Mouse (Mus musculus) midbrain, embryonic 14.5 days (tissue): ENCODE data around the gene Use1. TPM values are rescaled to one million over a fixed set of nuclear protein-coding genes. Genes with fewer than 3 reads are reported as not detected.

Experiments used
- ATAC-seq: fragments of 200-750 bp; cut with Nextera tagmentation; 2 replicates; pipeline ENCODE4 v1.8.0; 2017; ENCODE audit warnings: moderate number of reproducible peaks, moderate library complexity; ENCODE audit not compliant: low FRiP score, low TSS enrichment
- DNase-seq: peaks from one replicate; pipeline ENCODE4 v3.0.0-alpha.2; 2015
- H3K27ac ChIP-seq: fragments of 300-500 bp; sonication (generic); replicated peaks from 2 replicates; pipeline ENCODE4 v1.5.1; 2014; ENCODE audit warnings: mild to moderate bottlenecking, low read depth, low read length, moderate library complexity
- H3K27me3 ChIP-seq: fragments of 300-500 bp; sonication (generic); 2 replicates; pipeline ENCODE4 v1.6.1; 2014; ENCODE audit warnings: low read length, control low read depth, mixed read lengths; ENCODE audit not compliant: control insufficient read depth, insufficient read depth
- H3K36me3 ChIP-seq: fragments of 300-500 bp; sonication (generic); 2 replicates; pipeline ENCODE4 v1.6.1; 2014; ENCODE audit warnings: low read length, control low read depth; ENCODE audit not compliant: control insufficient read depth, insufficient read depth
- H3K4me1 ChIP-seq: fragments of 300-500 bp; sonication (generic); 2 replicates; pipeline ENCODE4 v1.6.1; 2014; ENCODE audit warnings: mild to moderate bottlenecking, antibody characterized with exemption, low read length, control low read depth; ENCODE audit not compliant: control insufficient read depth, insufficient read depth
- H3K4me2 ChIP-seq: fragments of 300-500 bp; sonication (generic); 2 replicates; pipeline ENCODE4 v1.6.1; 2014; ENCODE audit warnings: mild to moderate bottlenecking, low read length, moderate library complexity
- H3K4me3 ChIP-seq: fragments of 300-500 bp; sonication (generic); replicated peaks from 2 replicates; pipeline ENCODE4 v1.5.1; 2014; ENCODE audit warnings: low read depth, low read length
- H3K9ac ChIP-seq: fragments of 300-500 bp; sonication (generic); replicated peaks from 2 replicates; pipeline ENCODE4 v1.6.1; 2014; ENCODE audit warnings: mild to moderate bottlenecking, low read length, moderate library complexity
- H3K9me3 ChIP-seq: fragments of 300-500 bp; sonication (generic); 2 replicates; pipeline ENCODE4 v1.6.1; 2016; ENCODE audit warnings: low read length, control low read depth, mixed read lengths; ENCODE audit not compliant: control insufficient read depth
- WGBS: fragments of 180-500 bp; shearing (Covaris S2); extraction: QIAGEN DNeasy Blood & Tissue Kit; methylation state at CpG from one replicate; pipeline ENCODE4 v1.1.7; 2014; 5-methylcytosine and 5-hydroxymethylcytosine counted together
- polyA plus RNA-seq: library from polyadenylated mRNA; unstranded; fragments of >200 nt; fragmentation: Nextera tagmentation; extraction: Ambion mirVana; gene quantifications from 2 replicates; pipeline ENCODE4 v1.2.1, GENCODE M21; 2014

The Use1 gene
- polyA plus RNA-seq, 1 experiment from 2014 or later, result 121 TPM

DNA sequence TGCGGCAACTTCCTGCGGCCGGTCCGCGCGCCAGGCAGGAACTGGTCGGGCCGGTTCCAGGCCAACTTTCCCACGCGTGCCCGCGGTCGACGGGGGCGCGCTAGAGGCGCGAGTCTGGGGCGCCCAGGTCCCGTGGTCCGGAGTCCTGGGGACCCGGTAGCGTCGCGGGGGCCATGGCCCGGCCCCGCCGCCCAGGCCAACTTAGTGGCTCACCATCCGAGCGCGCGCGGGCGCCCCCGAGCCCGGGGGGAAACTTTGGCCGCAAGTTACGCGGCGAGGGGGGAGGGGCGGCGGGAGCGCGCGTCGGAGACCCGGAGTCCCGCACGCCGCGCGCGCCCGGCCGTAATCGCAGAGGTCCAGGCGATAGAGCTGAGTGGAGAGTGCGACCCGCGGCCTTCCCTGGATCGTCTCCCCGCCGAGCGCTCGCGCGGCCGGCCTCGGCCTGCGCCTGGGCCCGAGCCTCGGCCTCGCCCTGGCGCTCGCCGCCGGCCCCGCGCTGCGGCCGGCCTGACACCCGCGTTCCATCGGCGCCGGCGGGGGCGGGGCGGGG lies 14.8 kb downstream of the Use1 start, which contains the start of gene Nr2f6:
Gene Nr2f6, minus strand, starts transcription at position 540 of the 550 bp plus-strand sequence.
- DNase-seq, result peak; percentile 84
- peaks cover 7% of the 10 kb centered on the region; the same call in 1 of the 2 replicates for H3K27me3 ChIP-seq
- 0% methylated on average over 71 of the region's 89 CpGs for WGBS
- peak within 1 kb of the TSS; percentile 74 for H3K9ac ChIP-seq
- no peaks in the 10 kb centered on the region; the same call in 1 of the 2 replicates for H3K36me3 ChIP-seq
- H3K4me3 ChIP-seq, result peak within 1 kb of the TSS; percentile 70
- H3K27ac ChIP-seq, result peak within 1 kb of the TSS; percentile 93
- peak; percentile 31 for ATAC-seq
- H3K4me2 ChIP-seq, result peak within 1 kb of the TSS; percentile 99
- H3K9me3 ChIP-seq, result no peaks in the 10 kb centered on the region
- H3K4me1 ChIP-seq, result peaks cover 45% of the 10 kb centered on the region

DNA sequence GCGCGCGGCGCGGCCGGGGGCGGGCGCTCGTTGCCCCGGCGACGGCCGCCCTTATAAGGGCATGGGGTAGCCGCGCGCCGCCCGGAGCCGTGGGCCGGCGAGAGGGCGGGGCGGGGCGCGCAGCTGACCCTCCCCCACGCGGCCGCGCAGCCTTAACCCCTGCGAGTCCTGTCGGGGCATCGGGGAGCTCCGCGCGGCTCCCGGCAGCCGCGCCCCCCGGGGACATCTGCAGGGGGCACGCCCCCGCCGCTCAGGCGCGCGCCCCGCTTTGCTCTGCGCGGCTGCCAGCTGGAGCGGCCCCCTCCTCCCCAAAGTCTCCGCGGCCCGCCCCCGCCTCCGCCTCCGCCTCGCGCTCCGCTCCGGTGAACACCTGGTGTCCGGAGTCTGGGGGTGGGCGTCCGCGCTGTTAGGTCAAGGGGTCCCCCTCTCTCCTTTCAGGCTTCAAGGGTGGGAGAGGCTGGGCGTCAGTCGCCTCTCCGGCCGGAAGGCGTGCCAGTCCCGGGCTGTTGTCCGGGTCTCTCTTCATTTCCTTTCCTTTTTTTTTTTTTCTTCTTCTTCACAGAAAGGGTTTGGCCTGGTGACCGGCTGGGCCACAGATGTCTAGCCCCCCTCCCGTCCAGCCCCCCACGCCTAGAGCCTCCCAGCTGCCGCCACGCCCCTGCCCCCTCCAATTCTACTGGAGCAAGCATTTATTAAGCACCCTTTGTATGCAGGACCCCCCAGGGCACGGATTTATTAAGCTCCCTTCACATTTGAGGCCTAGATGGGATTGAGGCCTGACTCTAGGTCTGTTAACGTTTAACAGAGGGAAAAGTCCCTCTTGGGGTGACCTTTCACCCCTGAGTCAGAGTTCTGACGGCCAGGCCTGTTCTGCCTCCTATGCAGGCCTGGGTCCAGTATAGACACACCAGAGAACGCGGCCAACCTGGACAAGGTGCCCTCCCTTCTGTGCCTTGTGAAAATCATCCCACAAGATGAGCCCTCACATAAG lies 15.6 kb downstream of the Use1 start:
- Histone ChIP-seq H3K27me3 (0 out of 2 replicates have a peak, but pooled peaks cover under 1% of the 10 kb centered on the region), H3K4me1 (peaks cover 40% of the 10 kb centered on the region), H3K4me2 (peak overlapping the region; percentile 99), H3K4me3 (peak overlapping the region; percentile 70), H3K9ac (peak overlapping the region; percentile 74), H3K36me3 (no peaks in the 10 kb centered on the region; the same call in 1 of the 2 replicates), H3K9me3 (no peaks in the 10 kb centered on the region), H3K27ac (peak overlapping the region; percentile 93)
- ATAC-seq (peak; percentile 87), DNase-seq (peak; percentile 90)
- WGBS, result under 1% methylated on average over 59 of the region's 80 CpGs

DNA sequence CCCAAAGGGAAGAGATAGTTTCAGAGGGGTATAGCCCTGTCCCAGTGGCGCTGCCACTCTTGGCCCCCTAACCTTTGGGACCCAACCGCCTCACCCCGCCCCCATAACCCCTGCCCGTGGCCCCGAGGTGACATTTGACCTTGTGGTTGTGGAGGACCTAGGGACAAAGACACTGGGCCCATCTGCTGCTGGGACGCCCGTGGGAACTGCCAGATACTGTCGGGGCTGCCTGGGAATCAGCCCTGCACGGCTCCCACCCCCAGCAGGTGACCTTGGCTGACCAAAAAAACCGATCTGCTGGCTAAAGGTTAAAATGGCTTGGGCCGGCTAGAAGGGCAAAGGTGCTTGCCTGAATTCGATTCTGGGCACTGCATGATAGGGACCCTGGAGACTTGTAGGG lies 16.7 kb downstream of the Use1 start:
- Histone ChIP-seq H3K36me3 (no peaks in the 10 kb centered on the region), H3K4me3 (no peak overlapping the region), H3K4me1 (peaks cover 40% of the 10 kb centered on the region), H3K9me3 (no peaks in the 10 kb centered on the region), H3K4me2 (no peak overlapping the region), H3K9ac (no peak overlapping the region), H3K27ac (no peak overlapping the region), H3K27me3 (no peaks in the 10 kb centered on the region)
- ATAC-seq (no peak), DNase-seq (no peak)
- 14% methylated on average over 12 of the region's 12 CpGs for WGBS

DNA sequence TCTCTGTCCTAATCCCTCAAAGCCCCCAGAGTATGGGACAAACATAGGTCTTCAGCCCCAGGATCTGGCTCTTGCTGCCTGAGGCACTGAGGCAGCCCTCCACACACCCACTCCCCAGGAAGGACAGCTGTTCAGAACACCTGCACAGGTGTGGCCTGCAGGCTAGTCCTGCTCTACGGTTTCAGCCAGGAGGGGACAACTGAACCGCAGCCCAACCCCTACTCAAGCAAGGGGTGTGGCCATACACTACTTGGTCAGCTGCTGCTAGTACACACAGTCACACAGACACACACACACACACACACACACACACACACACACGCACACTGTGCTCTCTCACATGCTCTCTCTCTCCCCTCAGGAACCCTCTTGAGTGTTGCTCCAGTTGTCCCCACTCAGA lies 17.2 kb downstream of the Use1 start:
- Histone ChIP-seq H3K27ac (no peak overlapping the region), H3K9ac (no peak overlapping the region), H3K4me3 (no peak overlapping the region), H3K9me3 (no peaks in the 10 kb centered on the region), H3K27me3 (no peaks in the 10 kb centered on the region), H3K4me2 (no peak overlapping the region), H3K4me1 (peaks cover 40% of the 10 kb centered on the region), H3K36me3 (no peaks in the 10 kb centered on the region)
- 42% methylated on average over 3 of the region's 3 CpGs for WGBS
- DNase-seq (no peak), ATAC-seq (no peak)

DNA sequence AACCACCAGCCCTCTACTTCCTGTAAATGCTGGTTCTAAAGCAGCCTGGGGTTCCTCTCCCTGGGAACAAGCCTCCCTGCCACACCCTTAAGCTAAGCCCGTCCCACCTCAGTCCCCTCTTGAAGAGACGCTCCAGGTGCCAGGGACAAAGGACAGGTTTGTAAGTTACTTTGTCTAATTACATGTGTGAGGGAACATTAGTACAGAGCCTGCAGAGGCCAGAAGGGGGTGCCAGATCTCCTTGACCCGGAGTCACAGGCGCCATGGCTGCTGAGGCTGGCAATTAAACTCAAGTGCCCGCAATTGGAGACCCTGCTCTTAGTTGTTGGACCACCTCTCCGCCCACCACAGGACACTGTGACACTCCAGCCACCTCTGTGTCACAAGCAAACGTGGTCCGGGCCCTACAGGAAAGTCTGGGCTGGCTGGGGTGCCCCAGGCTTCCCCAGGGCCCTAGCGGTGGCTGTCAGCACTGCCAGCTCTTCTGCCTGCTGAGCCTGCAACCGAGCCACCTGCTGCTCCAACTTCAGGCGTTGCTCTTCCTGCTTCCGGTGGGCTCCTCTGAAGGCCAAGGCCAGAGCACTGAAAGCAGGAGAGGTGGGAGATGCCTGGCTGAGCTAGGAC lies 18.7 kb downstream of the Use1 start:
- no peak for ATAC-seq

DNA sequence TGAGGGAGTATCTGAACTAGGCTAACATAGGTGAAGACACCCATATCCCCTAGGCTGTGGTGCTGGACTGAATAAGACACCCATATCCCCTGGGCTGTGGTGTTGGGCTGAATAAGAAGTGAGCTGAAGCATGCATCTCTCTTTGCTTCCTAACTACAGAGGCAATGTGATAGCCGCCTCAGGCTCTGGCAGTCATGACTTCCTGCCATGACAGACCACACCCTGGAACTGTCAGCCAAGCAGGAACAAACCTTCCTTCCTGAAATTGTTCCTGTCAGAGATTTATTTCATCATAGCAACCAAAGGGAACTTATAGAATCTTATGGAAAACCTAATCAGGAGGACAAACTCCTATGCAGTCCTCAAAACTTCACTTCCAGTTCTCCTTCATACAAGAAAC lies 21.6 kb downstream of the Use1 start:
- no peak overlapping the region for H3K9ac ChIP-seq
- 0 out of 2 replicates have a peak, but pooled peaks cover 3% of the 10 kb centered on the region for H3K4me1 ChIP-seq
- WGBS, result 81% methylated on average over 1 of the region's 1 CpGs
- no peaks in the 10 kb centered on the region for H3K27me3 ChIP-seq
- no peaks in the 10 kb centered on the region for H3K9me3 ChIP-seq
- no peak overlapping the region for H3K4me2 ChIP-seq
- H3K4me3 ChIP-seq, result no peak overlapping the region
- ATAC-seq (no peak), DNase-seq (no peak)
- no peak overlapping the region for H3K27ac ChIP-seq
- H3K36me3 ChIP-seq, result no peaks in the 10 kb centered on the region

More for the DNA sequence above, 18.7 kb downstream of the Use1 start:
- no peaks in the 10 kb centered on the region for H3K9me3 ChIP-seq
- WGBS, result 80% methylated on average over 12 of the region's 12 CpGs
- no peaks in the 10 kb centered on the region for H3K27me3 ChIP-seq
- peaks cover 25% of the 10 kb centered on the region for H3K4me1 ChIP-seq
- H3K27ac ChIP-seq, result no peak overlapping the region
- no peak overlapping the region for H3K4me2 ChIP-seq
- H3K9ac ChIP-seq, result no peak overlapping the region
- no peak overlapping the region for H3K4me3 ChIP-seq
- DNase-seq, result no peak
- no peaks in the 10 kb centered on the region for H3K36me3 ChIP-seq

DNA sequence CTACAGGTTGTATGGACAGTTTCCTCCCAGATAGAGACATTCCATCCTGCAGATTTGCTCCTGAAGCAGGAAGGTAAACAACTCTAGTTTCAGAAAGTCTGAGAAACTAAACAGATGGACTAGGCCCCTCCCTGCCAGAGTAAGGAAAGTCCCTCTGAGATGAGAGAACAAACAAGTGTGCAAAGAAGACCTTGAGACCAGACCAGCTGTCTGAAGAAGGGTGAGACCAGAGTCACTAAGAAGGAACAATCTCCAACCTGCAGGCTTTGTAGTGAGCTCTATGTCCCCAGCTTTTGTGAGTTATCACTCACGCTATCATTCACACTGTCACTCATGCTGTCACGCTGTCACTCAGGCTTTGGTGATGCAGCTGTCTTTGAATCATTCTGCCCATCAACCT lies 25.0 kb downstream of the Use1 start:
- ATAC-seq, result no peak
- 86% methylated on average over 2 of the region's 2 CpGs for WGBS

DNA sequence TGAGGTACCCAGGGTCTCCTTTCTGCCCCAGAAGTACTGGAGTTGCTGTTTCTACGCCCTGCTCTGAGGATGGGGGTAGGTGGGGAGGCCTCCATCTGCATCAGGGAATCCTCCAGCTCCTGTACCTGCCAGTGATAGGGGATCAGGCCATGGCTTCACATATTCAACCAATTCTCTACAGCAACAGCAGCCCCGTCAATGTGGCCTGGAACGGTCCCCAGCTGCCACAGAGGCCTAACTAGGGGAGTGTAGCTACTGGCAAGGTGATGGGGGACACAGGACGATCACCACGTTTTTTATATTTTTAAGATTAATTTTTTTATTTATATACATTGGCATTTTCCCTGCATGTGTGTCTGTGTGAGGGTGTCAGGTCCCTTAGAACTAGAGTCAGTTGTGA lies 25.7 kb downstream of the Use1 start:
- no peak overlapping the region for H3K4me3 ChIP-seq
- H3K27ac ChIP-seq, result no peak overlapping the region
- H3K9me3 ChIP-seq, result no peaks in the 10 kb centered on the region
- no peaks in the 10 kb centered on the region for H3K27me3 ChIP-seq
- WGBS, result 78% methylated on average over 5 of the region's 5 CpGs
- no peak for DNase-seq
- H3K36me3 ChIP-seq, result no peaks in the 10 kb centered on the region
- H3K4me2 ChIP-seq, result no peak overlapping the region
- no peak for ATAC-seq
- peaks cover 3% of the 10 kb centered on the region; the same call in 1 of the 2 replicates for H3K4me1 ChIP-seq
- H3K9ac ChIP-seq, result no peak overlapping the region

More for the DNA sequence above, 25.0 kb downstream of the Use1 start:
- H3K27me3 ChIP-seq, result no peaks in the 10 kb centered on the region
- no peaks in the 10 kb centered on the region for H3K36me3 ChIP-seq
- no peaks in the 10 kb centered on the region; the same call in 1 of the 2 replicates for H3K4me1 ChIP-seq
- H3K4me2 ChIP-seq, result no peak overlapping the region
- no peak overlapping the region for H3K4me3 ChIP-seq
- no peak overlapping the region for H3K9ac ChIP-seq
- no peaks in the 10 kb centered on the region for H3K9me3 ChIP-seq
- no peak for DNase-seq
- H3K27ac ChIP-seq, result no peak overlapping the region
